Mouse (Mus musculus): ENCODE measurements at regions not wholly inside any gene's neighbourhood (a gene's known extent, or its start where the extent isn't known, plus 50 kb on each side); places are given as distances from the start of the nearest gene placed in this dataset.

GRCm38 (mm10) chr2:78972288-78973117 is 104.6 kb downstream of the Ube2e3 start:
- TF ChIP-seq POLR2A (IDR thresholded peaks at IDR 0.05; ENCODE audit: control insufficient read depth, extremely low read depth, insufficient read depth, low read length, poor library complexity) = no peak
- TF ChIP-seq CTCF (IDR thresholded peaks at IDR 0.05; ENCODE audit: borderline replicate concordance, control insufficient read depth, extremely low read depth, insufficient read depth, low read length, poor library complexity) = no peak
- Histone ChIP-seq H3K27ac (ENCODE audit: control insufficient read depth, insufficient read depth, low read length) (no peak overlapping the region), H3K27me3 (ENCODE audit: control insufficient read depth, insufficient read depth, low read length) (no peaks in the 10 kb centered on the region), H3K4me3 (ENCODE audit: control insufficient read depth, insufficient read depth, low read length) (no peak overlapping the region), H3K36me3 (ENCODE audit: control insufficient read depth, insufficient read depth, low read length) (no peaks in the 10 kb centered on the region), H3K4me1 (replicated peaks; ENCODE audit: control insufficient read depth, insufficient read depth, low read length) (peaks cover 4% of the 10 kb centered on the region; the same call in 1 of the 2 replicates)
- no peak for DNase-seq
- WGBS = 32% methylated on average over 10 of the region's 10 CpGs

- 95% methylated on average over 3 of the region's 3 CpGs for WGBS
- peaks cover 7% of the 10 kb centered on the region for H3K4me1 ChIP-seq (replicated peaks; ENCODE audit: control insufficient read depth, insufficient read depth, low read length)
- DNase-seq = no peak
Observed at GRCm38 (mm10) chr2:78973811-78974210, 105.9 kb downstream of the Ube2e3 start.

GRCm38 (mm10) chr2:78974683-78975392 is 106.9 kb downstream of the Ube2e3 start:
- DNase-seq = no peak
- WGBS = 91% methylated on average over 2 of the region's 2 CpGs
- H3K4me1 ChIP-seq (replicated peaks; ENCODE audit: control insufficient read depth, insufficient read depth, low read length) = peaks cover 8% of the 10 kb centered on the region

More at GRCm38 (mm10) chr2:78973811-78974210, 105.9 kb downstream of the Ube2e3 start:
- no peak for TF ChIP-seq CTCF (IDR thresholded peaks at IDR 0.05; ENCODE audit: borderline replicate concordance, control insufficient read depth, extremely low read depth, insufficient read depth, low read length, poor library complexity)
- no peak for TF ChIP-seq POLR2A (IDR thresholded peaks at IDR 0.05; ENCODE audit: control insufficient read depth, extremely low read depth, insufficient read depth, low read length, poor library complexity)
- Histone ChIP-seq H3K4me3 (ENCODE audit: control insufficient read depth, insufficient read depth, low read length) (no peak overlapping the region), H3K27me3 (ENCODE audit: control insufficient read depth, insufficient read depth, low read length) (no peaks in the 10 kb centered on the region), H3K27ac (ENCODE audit: control insufficient read depth, insufficient read depth, low read length) (no peak overlapping the region), H3K36me3 (ENCODE audit: control insufficient read depth, insufficient read depth, low read length) (no peaks in the 10 kb centered on the region)

GRCm38 (mm10) chr2:78975393-78975774 is 107.5 kb downstream of the Ube2e3 start:
- 94% methylated on average over 4 of the region's 4 CpGs for WGBS
- TF ChIP-seq CTCF (IDR thresholded peaks at IDR 0.05; ENCODE audit: borderline replicate concordance, control insufficient read depth, extremely low read depth, insufficient read depth, low read length, poor library complexity) (no peak), POLR2A (IDR thresholded peaks at IDR 0.05; ENCODE audit: control insufficient read depth, extremely low read depth, insufficient read depth, low read length, poor library complexity) (no peak)
- H3K36me3 ChIP-seq (ENCODE audit: control insufficient read depth, insufficient read depth, low read length) = no peaks in the 10 kb centered on the region
- H3K4me3 ChIP-seq (ENCODE audit: control insufficient read depth, insufficient read depth, low read length) = no peak overlapping the region
- H3K4me1 ChIP-seq (replicated peaks; ENCODE audit: control insufficient read depth, insufficient read depth, low read length) = peaks cover 8% of the 10 kb centered on the region
- no peak for DNase-seq
- H3K27me3 ChIP-seq (ENCODE audit: control insufficient read depth, insufficient read depth, low read length) = no peaks in the 10 kb centered on the region
- H3K27ac ChIP-seq (ENCODE audit: control insufficient read depth, insufficient read depth, low read length) = no peak overlapping the region

More at GRCm38 (mm10) chr2:78974683-78975392, 106.9 kb downstream of the Ube2e3 start:
- no peak overlapping the region for H3K27ac ChIP-seq (ENCODE audit: control insufficient read depth, insufficient read depth, low read length)
- no peaks in the 10 kb centered on the region for H3K36me3 ChIP-seq (ENCODE audit: control insufficient read depth, insufficient read depth, low read length)
- TF ChIP-seq POLR2A (IDR thresholded peaks at IDR 0.05; ENCODE audit: control insufficient read depth, extremely low read depth, insufficient read depth, low read length, poor library complexity) (no peak), CTCF (IDR thresholded peaks at IDR 0.05; ENCODE audit: borderline replicate concordance, control insufficient read depth, extremely low read depth, insufficient read depth, low read length, poor library complexity) (no peak)
- no peak overlapping the region for H3K4me3 ChIP-seq (ENCODE audit: control insufficient read depth, insufficient read depth, low read length)
- no peaks in the 10 kb centered on the region for H3K27me3 ChIP-seq (ENCODE audit: control insufficient read depth, insufficient read depth, low read length)

GRCm38 (mm10) chr2:78976084-78976483 is 108.2 kb downstream of the Ube2e3 start:
- DNase-seq = no peak
- no peak for TF ChIP-seq CTCF (IDR thresholded peaks at IDR 0.05; ENCODE audit: borderline replicate concordance, control insufficient read depth, extremely low read depth, insufficient read depth, low read length, poor library complexity)
- no peak for TF ChIP-seq POLR2A (IDR thresholded peaks at IDR 0.05; ENCODE audit: control insufficient read depth, extremely low read depth, insufficient read depth, low read length, poor library complexity)
- Histone ChIP-seq H3K36me3 (ENCODE audit: control insufficient read depth, insufficient read depth, low read length) (no peaks in the 10 kb centered on the region), H3K4me3 (ENCODE audit: control insufficient read depth, insufficient read depth, low read length) (no peak overlapping the region), H3K27me3 (ENCODE audit: control insufficient read depth, insufficient read depth, low read length) (no peaks in the 10 kb centered on the region), H3K4me1 (replicated peaks; ENCODE audit: control insufficient read depth, insufficient read depth, low read length) (peaks cover 8% of the 10 kb centered on the region), H3K27ac (ENCODE audit: control insufficient read depth, insufficient read depth, low read length) (no peak overlapping the region)
- whole genome bisulfite sequencing = 94% methylated on average over 4 of the region's 4 CpGs

GRCm38 (mm10) chr2:78977632-78978397 is 109.9 kb downstream of the Ube2e3 start:
- 67% methylated on average over 5 of the region's 5 CpGs for WGBS
- H3K27ac ChIP-seq (ENCODE audit: control insufficient read depth, insufficient read depth, low read length) = no peak overlapping the region
- no peaks in the 10 kb centered on the region for H3K36me3 ChIP-seq (ENCODE audit: control insufficient read depth, insufficient read depth, low read length)
- peaks cover 4% of the 10 kb centered on the region for H3K4me1 ChIP-seq (replicated peaks; ENCODE audit: control insufficient read depth, insufficient read depth, low read length)
- H3K4me3 ChIP-seq (ENCODE audit: control insufficient read depth, insufficient read depth, low read length) = no peak overlapping the region
- TF ChIP-seq CTCF (IDR thresholded peaks at IDR 0.05; ENCODE audit: borderline replicate concordance, control insufficient read depth, extremely low read depth, insufficient read depth, low read length, poor library complexity) = no peak
- TF ChIP-seq POLR2A (IDR thresholded peaks at IDR 0.05; ENCODE audit: control insufficient read depth, extremely low read depth, insufficient read depth, low read length, poor library complexity) = no peak
- no peaks in the 10 kb centered on the region for H3K27me3 ChIP-seq (ENCODE audit: control insufficient read depth, insufficient read depth, low read length)
- DNase-seq = no peak
